Mouse (Mus musculus): Measurements from ENCODE around the gene Olfr61.
"Not testable (repeated sequence)": the region's sequence is repeated elsewhere in the genome, so short reads cannot be mapped to it uniquely, and the experiment has no call there.

DNA sequence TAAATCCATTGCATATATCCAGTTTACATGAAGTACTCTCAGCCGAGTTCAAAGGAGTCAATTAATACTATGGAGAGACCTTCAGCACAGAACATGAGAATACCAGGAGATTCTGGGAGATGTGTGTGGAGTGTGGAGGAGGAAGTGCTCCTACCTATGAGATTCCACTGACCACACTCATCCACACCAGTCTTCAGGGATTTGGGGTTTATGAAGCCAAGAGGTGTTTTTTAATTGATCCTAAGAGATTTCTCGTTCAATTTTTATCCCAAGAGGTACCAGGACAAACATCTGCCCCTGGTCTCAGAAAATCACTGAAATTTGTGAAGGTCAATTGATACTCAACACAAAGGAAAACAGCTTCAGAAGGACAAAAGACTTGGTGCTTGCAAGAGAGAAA lies 27.8 kb upstream of the Olfr61 start, which contains the start of gene Olfr46:
- TF ChIP-seq CTCF, EP300 (IDR thresholded peaks at IDR 0.05; ENCODE audit: low read depth): not testable (repeated sequence)

Measured in liver, embryonic 14.5 days (tissue).